Mouse (Mus musculus) heart, adult 2 months (tissue): ENCODE data around the gene Tiam1. TPM values are rescaled to one million over a fixed set of nuclear protein-coding genes. Genes with fewer than 3 reads are reported as not detected.

ENCODE experiments used
- DNase-seq, 2 experiments: peaks; one replicate each; pipeline ENCODE4 v3.0.0; 2021
- H3K27ac ChIP-seq: fragments of 200-600 bp; 2 replicates; pipeline ENCODE4 v1.8.1; 2022
- H3K27me3 ChIP-seq: fragments of 200-500 bp; 2 replicates; pipeline ENCODE4 v1.6.1; 2012; ENCODE audit warnings: mild to moderate bottlenecking, low read length, inconsistent platforms, mixed read lengths; ENCODE audit not compliant: control insufficient read depth, insufficient read depth
- H3K36me3 ChIP-seq: fragments of 200-500 bp; 2 replicates; pipeline ENCODE4 v1.6.1; 2012; ENCODE audit warnings: low read length, inconsistent platforms; ENCODE audit not compliant: control insufficient read depth, insufficient read depth
- H3K4me1 ChIP-seq: fragments of 200-500 bp; 2 replicates; pipeline ENCODE4 v1.6.1; 2011; ENCODE audit warnings: low read length; ENCODE audit not compliant: control insufficient read depth, insufficient read depth
- H3K4me3 ChIP-seq: fragments of 200-600 bp; 2 replicates; pipeline ENCODE4 v1.8.1; 2022
- H3K79me2 ChIP-seq: fragments of 200-500 bp; replicated peaks from 2 replicates; pipeline ENCODE4 v1.6.1; 2012; ENCODE audit warnings: mild to moderate bottlenecking, inconsistent platforms, low read length, moderate library complexity, mixed read lengths; ENCODE audit not compliant: control insufficient read depth, insufficient read depth
- H3K9ac ChIP-seq: fragments of 200-500 bp; 2 replicates; pipeline ENCODE4 v1.6.1; 2012; ENCODE audit warnings: low read depth, mild to moderate bottlenecking, control low read depth, inconsistent platforms, low read length, mixed read lengths
- CTCF ChIP-seq: fragments of 200-600 bp; IDR thresholded peaks from 2 replicates; pipeline ENCODE4 v1.8.1; 2022; ENCODE audit warnings: antibody characterized with exemption, mild to moderate bottlenecking, moderate library complexity
- EP300 ChIP-seq: fragments of 200-500 bp; IDR thresholded peaks from 2 replicates; pipeline ENCODE4 v1.6.1; 2011; ENCODE audit warnings: low read depth, low read length, control low read depth; ENCODE audit not compliant: insufficient read depth
- POLR2A ChIP-seq: fragments of 200-500 bp; IDR thresholded peaks from 2 replicates; pipeline ENCODE4 v1.6.1; 2011; ENCODE audit warnings: mild to moderate bottlenecking, low read depth, low read length, control low read depth; ENCODE audit not compliant: insufficient read depth
- WGBS: fragments of 180-500 bp; shearing (Covaris S2); methylation state at CpG from one replicate; pipeline ENCODE4 v1.1.7; 2018; 5-methylcytosine and 5-hydroxymethylcytosine counted together
- intact Hi-C: fragments of 180-260 bp; cut with DNase I; formaldehyde crosslinking; loops from one replicate; pipeline ENCODE4 v1.15.1; 2025
- polyA plus RNA-seq: library from polyadenylated mRNA; depleted of rRNA; stranded (reverse); fragments of >200 nt; gene quantifications from 2 replicates; pipeline ENCODE4 v1.2.3, GENCODE M21; 2012
- total RNA-seq, 2 experiments: library from RNA; stranded (reverse); gene quantifications; 2 replicates each; pipeline ENCODE4 v1.2.3; 2021

Tiam1 gene
- total and polyA plus RNA-seq, 3 experiments = 2.3 to 7.9 (median 4.4) TPM

DNA sequence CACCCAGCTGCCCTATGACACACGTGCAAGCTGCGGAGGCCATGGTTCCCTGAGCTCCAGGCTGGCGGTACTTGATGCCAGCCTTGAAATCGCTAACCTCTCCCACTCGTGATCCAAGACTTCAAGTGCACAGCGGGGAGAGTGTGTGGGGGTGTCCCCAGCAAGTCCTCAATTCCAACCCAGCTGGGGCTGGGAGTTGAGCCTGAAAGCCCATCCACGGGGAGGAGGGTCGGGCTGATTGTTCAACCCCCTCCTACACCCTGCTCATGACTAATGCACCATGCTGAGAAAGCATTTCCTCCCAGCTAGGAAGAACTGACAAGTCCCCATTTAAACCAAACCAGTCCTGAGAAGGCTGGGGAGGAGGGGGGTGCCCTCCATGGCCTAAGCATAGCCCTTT lies 223.2 kb downstream of the Tiam1 start:
- intact Hi-C loops = no loop called here
- H3K27ac ChIP-seq = no peak overlapping the region
- DNase-seq = no peak

DNA sequence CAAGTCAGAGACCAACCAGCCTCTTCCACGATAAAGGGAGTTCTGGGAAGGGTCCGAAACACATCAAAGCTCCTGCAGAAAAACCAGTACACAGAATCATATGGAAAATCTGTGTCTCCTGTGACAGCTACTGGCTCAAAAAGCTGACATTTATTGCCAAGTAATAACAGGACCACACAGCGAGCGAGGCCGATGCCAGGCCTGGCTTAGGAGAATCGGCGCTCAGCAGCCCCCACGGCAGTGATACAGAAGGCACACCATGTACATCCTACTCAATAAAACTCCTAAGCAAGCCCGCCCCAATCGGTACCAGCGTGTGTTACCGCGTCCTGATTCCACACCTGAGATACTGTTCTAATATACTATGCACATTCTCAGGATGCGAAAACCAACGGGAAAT lies 226.2 kb downstream of the Tiam1 start:
- Histone ChIP-seq H3K9ac (no peak overlapping the region), H3K36me3 (no peaks in the 10 kb centered on the region), H3K4me1 (peaks cover 1% of the 10 kb centered on the region; the same call in 1 of the 2 replicates), H3K4me3 (no peak overlapping the region), H3K27ac (no peak overlapping the region), H3K27me3 (no peaks in the 10 kb centered on the region; the same call in 1 of the 2 replicates), H3K79me2 (no peaks in the 10 kb centered on the region)
- 95% methylated on average over 15 of the region's 15 CpGs for WGBS
- intact Hi-C loops = no loop called here
- TF ChIP-seq EP300 (no peak), CTCF (no peak), POLR2A (no peak)
- no peak for DNase-seq

More for the DNA sequence above, 223.2 kb downstream of the Tiam1 start:
- WGBS = 77% methylated on average over 8 of the region's 8 CpGs
- TF ChIP-seq EP300 = no peak
- TF ChIP-seq CTCF = no peak
- no peak for TF ChIP-seq POLR2A
- Histone ChIP-seq H3K4me3 (no peak overlapping the region), H3K79me2 (no peaks in the 10 kb centered on the region), H3K9ac (no peak overlapping the region), H3K27me3 (no peaks in the 10 kb centered on the region; the same call in 1 of the 2 replicates), H3K36me3 (no peaks in the 10 kb centered on the region), H3K4me1 (no peaks in the 10 kb centered on the region)

GRCm38 (mm10) chr16:89914946-89915345 lies 228.6 kb downstream of the Tiam1 start:
- 91% methylated on average over 4 of the region's 4 CpGs for WGBS
- TF ChIP-seq POLR2A = no peak
- no peak for TF ChIP-seq EP300
- no peak for TF ChIP-seq CTCF
- intact Hi-C loops = no loop called here

GRCm38 (mm10) chr16:89912686-89913375 lies 230.7 kb downstream of the Tiam1 start:
- intact Hi-C loops = no loop called here
- Histone ChIP-seq H3K4me1 (peaks cover 2% of the 10 kb centered on the region; the same call in 1 of the 2 replicates), H3K27ac (no peak overlapping the region), H3K79me2 (0 out of 2 replicates have a peak, but pooled peaks cover 1% of the 10 kb centered on the region), H3K36me3 (no peaks in the 10 kb centered on the region), H3K27me3 (no peaks in the 10 kb centered on the region), H3K9ac (no peak overlapping the region), H3K4me3 (no peak overlapping the region)
- WGBS = 47% methylated on average over 8 of the region's 8 CpGs
- DNase-seq = peak in 1 of 2 experiments; percentile 43
- TF ChIP-seq EP300 (no peak), POLR2A (no peak), CTCF (no peak)

More at GRCm38 (mm10) chr16:89914946-89915345, 228.6 kb downstream of the Tiam1 start:
- Histone ChIP-seq H3K27me3 (no peaks in the 10 kb centered on the region; the same call in 1 of the 2 replicates), H3K79me2 (0 out of 2 replicates have a peak, but pooled peaks cover 1% of the 10 kb centered on the region), H3K9ac (no peak overlapping the region), H3K27ac (no peak overlapping the region), H3K36me3 (no peaks in the 10 kb centered on the region), H3K4me1 (peaks cover 2% of the 10 kb centered on the region; the same call in 1 of the 2 replicates), H3K4me3 (no peak overlapping the region)
- DNase-seq = no peak

GRCm38 (mm10) chr16:89909393-89910068 lies 234.0 kb downstream of the Tiam1 start:
- no peak for DNase-seq
- no peak overlapping the region for H3K9ac ChIP-seq
- intact Hi-C loops = no loop called here
- no peak overlapping the region for H3K4me3 ChIP-seq
- no peak for TF ChIP-seq EP300
- no peak for TF ChIP-seq POLR2A
- TF ChIP-seq CTCF = no peak
- H3K4me1 ChIP-seq = peaks cover 2% of the 10 kb centered on the region; the same call in 1 of the 2 replicates
- 0 out of 2 replicates have a peak, but pooled peaks cover 1% of the 10 kb centered on the region for H3K79me2 ChIP-seq
- no peaks in the 10 kb centered on the region for H3K36me3 ChIP-seq
- 60% methylated on average over 26 of the region's 26 CpGs for WGBS
- H3K27me3 ChIP-seq = no peaks in the 10 kb centered on the region
- no peak overlapping the region for H3K27ac ChIP-seq
